Mouse (Mus musculus): ENCODE results near the gene Epor.

Epor gene

GRCm38 (mm10) chr9:21937711-21938175 is 25.6 kb downstream of the Epor start:
- no peak for DNase-seq (ENCODE audit: extremely low read depth, low read depth)

- DNase-seq (ENCODE audit: extremely low read depth, low read depth): peak; percentile 92
Observed at GRCm38 (mm10) chr9:21936692-21937570, 26.4 kb downstream of the Epor start, which contains the start of gene Plppr2. Gene Plppr2, plus strand, starts transcription at chr9:21937033.

GRCm38 (mm10) chr9:21935466-21936131 is 27.7 kb downstream of the Epor start:
- no peak for DNase-seq (ENCODE audit: extremely low read depth, low read depth)

- DNase-seq (ENCODE audit: extremely low read depth, low read depth): no peak
Observed at GRCm38 (mm10) chr9:21934021-21934420, 29.3 kb downstream of the Epor start.

- no peak for DNase-seq (ENCODE audit: extremely low read depth, low read depth)
Observed at GRCm38 (mm10) chr9:21932445-21933137, 30.7 kb downstream of the Epor start.

GRCm38 (mm10) chr9:21932006-21932405 is 31.3 kb downstream of the Epor start:
- DNase-seq (ENCODE audit: extremely low read depth, low read depth): no peak

GRCm38 (mm10) chr9:21929208-21929607 is 34.1 kb downstream of the Epor start:
- no peak for DNase-seq (ENCODE audit: extremely low read depth, low read depth)

- DNase-seq (ENCODE audit: extremely low read depth, low read depth): peak; percentile 97
Observed at GRCm38 (mm10) chr9:21927208-21927753, 36.0 kb downstream of the Epor start, which contains the start of the genes Ccdc159 and Tmem205. Gene Ccdc159, plus strand, starts transcription at chr9:21927471. Gene Tmem205, minus strand, starts transcription at chr9:21927556.

GRCm38 (mm10) chr9:21926784-21927183 is 36.5 kb downstream of the Epor start:
- peak; percentile 43 for DNase-seq (ENCODE audit: extremely low read depth, low read depth)

- DNase-seq (ENCODE audit: extremely low read depth, low read depth): no peak
Observed at GRCm38 (mm10) chr9:21926155-21926554, 37.2 kb downstream of the Epor start.

- DNase-seq (ENCODE audit: extremely low read depth, low read depth): no peak
Observed at GRCm38 (mm10) chr9:21925506-21925905, 37.8 kb downstream of the Epor start.

GRCm38 (mm10) chr9:21925034-21925433 is 38.3 kb downstream of the Epor start:
- DNase-seq (ENCODE audit: extremely low read depth, low read depth): no peak

- DNase-seq (ENCODE audit: extremely low read depth, low read depth): peak; percentile 98
Observed at GRCm38 (mm10) chr9:21924099-21924493, 39.2 kb downstream of the Epor start.

- DNase-seq (ENCODE audit: extremely low read depth, low read depth): no peak
Observed at GRCm38 (mm10) chr9:21923490-21924098, 39.7 kb downstream of the Epor start.

- no peak for DNase-seq (ENCODE audit: extremely low read depth, low read depth)
Observed at GRCm38 (mm10) chr9:21923036-21923435, 40.3 kb downstream of the Epor start.

GRCm38 (mm10) chr9:21918692-21919384 is 44.5 kb downstream of the Epor start:
- no peak for DNase-seq (ENCODE audit: extremely low read depth, low read depth)

GRCm38 (mm10) chr9:21918035-21918592 is 45.2 kb downstream of the Epor start, which contains the start of gene Rab3d:
Gene Rab3d, minus strand, starts transcription at chr9:21918192.
- DNase-seq (ENCODE audit: extremely low read depth, low read depth): peak; percentile 88

- no peak for DNase-seq (ENCODE audit: extremely low read depth, low read depth)
Observed at GRCm38 (mm10) chr9:21917493-21918034, 45.7 kb downstream of the Epor start.

- no peak for DNase-seq (ENCODE audit: extremely low read depth, low read depth)
Observed at GRCm38 (mm10) chr9:21916851-21917492, 46.3 kb downstream of the Epor start.

Data from MEL-GATA-1-ER (cell line).